Mouse (Mus musculus) thymus, adult 2 months (tissue): Measurements from ENCODE around the gene Ces4a.
"Not testable (repeated sequence)": the region's sequence is repeated elsewhere in the genome, so short reads cannot be mapped to it uniquely, and the experiment has no call there.

Source experiments
- CTCF ChIP-seq: fragments of 200-500 bp; IDR thresholded peaks from 2 replicates; pipeline ENCODE4 v1.5.1; 2012; ENCODE audit warnings: mild to moderate bottlenecking, control low read depth, low read length, moderate library complexity, borderline replicate concordance; ENCODE audit not compliant: control insufficient read depth, poor library complexity, insufficient read depth; ENCODE audit errors: extremely low read depth
- POLR2A ChIP-seq: fragments of 200-500 bp; IDR thresholded peaks from 2 replicates; pipeline ENCODE4 v1.6.1; 2012; ENCODE audit warnings: mild to moderate bottlenecking, low read length, control low read depth, moderate library complexity; ENCODE audit not compliant: control insufficient read depth, poor library complexity, insufficient read depth; ENCODE audit errors: extremely low read depth

GRCm38 (mm10) chr8:105102101-105102785, 29.4 kb upstream of the Ces4a start:
- not testable (repeated sequence) for TF ChIP-seq CTCF, POLR2A
